Mouse (Mus musculus): ENCODE data around the gene Galnt9.

DNA sequence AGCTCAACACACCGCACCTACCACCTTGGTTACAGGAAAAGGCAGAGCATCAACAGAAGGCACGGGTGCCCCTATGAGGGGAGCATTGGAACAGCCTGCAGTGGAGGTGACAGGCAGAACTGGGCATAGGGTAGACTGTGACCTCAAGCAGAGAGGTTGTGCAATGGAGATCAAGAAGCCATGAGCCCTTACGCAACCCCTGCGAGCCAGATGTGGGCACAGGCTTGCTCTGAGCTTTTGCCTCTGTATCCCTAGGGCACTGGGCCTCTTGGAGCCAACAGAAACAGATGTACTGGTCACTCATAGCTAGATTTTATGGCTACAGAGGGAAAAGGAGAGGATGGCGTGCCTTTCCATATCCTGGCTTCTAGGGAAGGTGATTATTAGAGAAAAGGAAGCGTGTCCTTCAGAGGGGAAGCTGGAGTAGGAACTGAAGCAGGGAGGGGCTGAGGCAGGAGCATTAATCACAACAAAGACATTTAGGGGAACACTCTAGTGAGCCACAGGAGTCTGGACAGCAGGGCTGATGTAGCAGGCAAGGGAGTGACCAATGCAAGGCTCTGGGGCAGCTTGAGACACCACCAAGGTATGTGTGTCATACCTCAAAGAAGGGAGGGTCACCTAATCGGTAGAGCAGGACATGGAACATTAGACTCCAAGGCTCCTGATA lies 59.0 kb downstream of the Galnt9 start:
- TF ChIP-seq CTCF (IDR thresholded peaks at IDR 0.05; ENCODE audit: low read depth, low read length) (no peak; the same call in 1 of the 2 replicates), POLR2A (IDR thresholded peaks at IDR 0.05; ENCODE audit: extremely low read depth, insufficient read depth, low read length) (no peak)
